In genomic region chr7:112828016-112828695, GRCm38 (mm10) we compare ENCODE assay signal across 12 mouse cellular contexts.
DNase-seq lines count a peak whose midpoint lies in the region; ATAC-seq and TF ChIP-seq lines count a peak whose summit lies in the region.
"Had no signal": no experiment of that assay in that cellular context is flagged by ENCODE, and none has a peak within 500 bp of the region (broad histone marks: within the 10 kb centered on the region; RNA-seq: fewer than 3 reads in every experiment).

No protein-coding gene starts in this region.

- intact Hi-C loops in gastrocnemius, adult 2 months (cut with DNase I) = no loop called here

- no peaks in the 10 kb centered on the region for H3K36me3 ChIP-seq in intestine, embryonic 15.5 days
- H3K36me3 ChIP-seq in limb, embryonic 11.5 days (ENCODE audit: control insufficient read depth, insufficient read depth, low read length) = no peaks in the 10 kb centered on the region
- H3K36me3 ChIP-seq in hindbrain, embryonic 12.5 days = no peaks in the 10 kb centered on the region
- H3K36me3 ChIP-seq: neural tube, embryonic 13.5 days had no signal

- no peaks in the 10 kb centered on the region for H3K9me3 ChIP-seq in intestine, embryonic 15.5 days
- H3K9me3 ChIP-seq in limb, embryonic 11.5 days (ENCODE audit: control insufficient read depth, low read length) = no peaks in the 10 kb centered on the region
- no peaks in the 10 kb centered on the region for H3K9me3 ChIP-seq in hindbrain, embryonic 12.5 days (replicated peaks)
- H3K9me3 ChIP-seq: neural tube, embryonic 13.5 days had no signal

- TF ChIP-seq CTCF in gastrocnemius, adult 2 months (IDR thresholded peaks at IDR 0.05) = no peak

- no peaks in the 10 kb centered on the region for H3K27me3 ChIP-seq in intestine, embryonic 15.5 days (replicated peaks)
- H3K27me3 ChIP-seq in limb, embryonic 11.5 days (ENCODE audit: control insufficient read depth, insufficient read depth, low read length) = no peaks in the 10 kb centered on the region
- H3K27me3 ChIP-seq in hindbrain, embryonic 12.5 days = no peaks in the 10 kb centered on the region
- H3K27me3 ChIP-seq: neural tube, embryonic 13.5 days had no signal

- H3K4me1 ChIP-seq in intestine, embryonic 15.5 days (replicated peaks) = peaks cover 46% of the 10 kb centered on the region
- H3K4me1 ChIP-seq in limb, embryonic 11.5 days (ENCODE audit: control insufficient read depth, insufficient read depth, low read length) = peaks cover 54% of the 10 kb centered on the region
- H3K4me1 ChIP-seq in hindbrain, embryonic 12.5 days = peaks cover 72% of the 10 kb centered on the region

- H3K9ac ChIP-seq in intestine, embryonic 15.5 days = no peak overlapping the region
- no peak overlapping the region for H3K9ac ChIP-seq in limb, embryonic 11.5 days (ENCODE audit: low read length)
- no peak overlapping the region for H3K9ac ChIP-seq in hindbrain, embryonic 12.5 days
- H3K9ac ChIP-seq: neural tube, embryonic 13.5 days had no signal

- H3K27ac ChIP-seq in gastrocnemius, adult 2 months = peak overlapping the region; percentile 85
- H3K27ac ChIP-seq in intestine, embryonic 15.5 days = peak overlapping the region; percentile 95
- peak overlapping the region; percentile 2; the same call in 1 of the 2 replicates for H3K27ac ChIP-seq in limb, embryonic 11.5 days (replicated peaks; ENCODE audit: low read depth, low read length)
- no peak overlapping the region for H3K27ac ChIP-seq in hindbrain, embryonic 12.5 days
- H3K27ac ChIP-seq: macrophage had no signal

- H3K4me2 ChIP-seq in intestine, embryonic 15.5 days (replicated peaks) = no peak overlapping the region
- no peak overlapping the region for H3K4me2 ChIP-seq in limb, embryonic 11.5 days (ENCODE audit: low read depth, severe bottlenecking)
- no peak overlapping the region for H3K4me2 ChIP-seq in hindbrain, embryonic 12.5 days (replicated peaks)
- H3K4me2 ChIP-seq: neural tube, embryonic 13.5 days had no signal

- ATAC-seq in intestine, embryonic 15.5 days = no peak
- no peak for ATAC-seq in limb, embryonic 11.5 days (ENCODE audit: insufficient number of reproducible peaks, low FRiP score, low TSS enrichment, low read depth)
- no peak for ATAC-seq in hindbrain, embryonic 12.5 days (ENCODE audit: low FRiP score)

- DNase-seq in gastrocnemius, adult 2 months = peak; percentile 56
- DNase-seq in gastrocnemius, postnatal 25 days = no peak
- peak; percentile 68 for DNase-seq in ES-CJ7 (ENCODE audit: low read depth, low spot score)
- no peak for DNase-seq in limb, embryonic 11.5 days (ENCODE audit: low spot score)
- no peak for DNase-seq in urinary bladder, postnatal 4 days (ENCODE audit: low spot score in 2 of 2)
- no peak for DNase-seq in right cerebral cortex, adult 2 months (ENCODE audit: low spot score in 2 of 2)
- DNase-seq: embryo, embryonic 11 days; gastrocnemius, postnatal 10 days had no signal

- WGBS in intestine, embryonic 15.5 days = 36% methylated on average over 10 of the region's 10 CpGs
- 29% methylated on average over 10 of the region's 10 CpGs for WGBS in limb, embryonic 11.5 days
- 66% methylated on average over 10 of the region's 10 CpGs for WGBS in hindbrain, embryonic 12.5 days

- no peak overlapping the region for H3K4me3 ChIP-seq in gastrocnemius, adult 2 months
- no peak overlapping the region for H3K4me3 ChIP-seq in intestine, embryonic 15.5 days (replicated peaks)
- H3K4me3 ChIP-seq in limb, embryonic 11.5 days (ENCODE audit: low read depth, low read length) = no peak overlapping the region
- no peak overlapping the region for H3K4me3 ChIP-seq in hindbrain, embryonic 12.5 days
- H3K4me3 ChIP-seq: neural tube, embryonic 13.5 days had no signal

Comparison
In these comparisons a context has a peak if more than half of its experiments do, and no peak if none do; other contexts are left out.
1. DNase-seq: peak in gastrocnemius, adult 2 months (single experiment) and ES-CJ7 (single experiment); none in gastrocnemius, postnatal 25 days (single experiment), limb, embryonic 11.5 days (single experiment), urinary bladder, postnatal 4 days (0 of 2) and right cerebral cortex, adult 2 months (0 of 2).